Mouse (Mus musculus): ENCODE results near the gene Pde4d. TPM values are rescaled to one million over a fixed set of nuclear protein-coding genes. Genes with fewer than 3 reads are reported as not detected.

Pde4d gene
- total and polyA plus RNA-seq, 3 experiments: 18.5 to 18.8 TPM; not detected in 1

DNA sequence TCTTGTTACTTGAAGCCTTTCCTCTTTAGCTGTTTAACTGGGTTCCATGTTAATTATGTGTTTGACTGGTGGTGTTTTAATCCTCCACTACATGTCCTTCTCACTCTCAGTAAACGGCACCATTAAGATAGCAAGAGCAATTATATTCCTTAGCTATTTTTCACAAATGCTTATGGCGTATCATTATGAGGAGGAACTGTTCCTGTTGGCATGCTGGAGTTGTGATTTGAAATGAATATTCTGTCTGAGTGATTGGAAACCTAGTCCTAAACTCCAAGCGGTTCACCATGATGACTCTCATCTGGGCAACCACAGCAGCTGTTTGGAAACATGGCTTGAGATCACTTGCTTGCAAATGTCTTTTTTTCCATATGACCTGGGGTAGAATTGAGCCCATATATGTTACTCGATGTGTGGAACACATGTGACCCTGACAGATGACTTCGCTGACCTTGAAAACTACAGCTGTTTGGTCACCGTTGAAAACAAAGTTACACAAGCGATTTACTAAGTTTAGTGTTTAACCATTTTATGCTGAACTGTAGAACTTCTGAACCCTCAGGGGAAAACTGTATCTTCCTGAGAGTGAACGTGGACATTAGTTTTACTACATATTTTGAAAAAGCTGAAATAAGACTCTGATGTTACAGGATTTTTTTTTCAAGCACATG is 1340.4 kb downstream of the Pde4d start:
- Histone ChIP-seq H3K79me2 (ENCODE audit: control insufficient read depth, insufficient read depth, low read length, poor library complexity) (no peaks in the 10 kb centered on the region), H3K4me3 (ENCODE audit: control insufficient read depth in 1 of 2, insufficient read depth in 1 of 2, low read depth in 2 of 2, low read length in 2 of 2) (no peak overlapping the region), H3K9me3 (replicated peaks; ENCODE audit: insufficient read depth, low read length) (no peaks in the 10 kb centered on the region), H3K27me3 (ENCODE audit: control insufficient read depth in 1 of 2, insufficient read depth in 2 of 2, low read length in 2 of 2) (no peaks in the 10 kb centered on the region), H3K4me1 (ENCODE audit: control insufficient read depth in 1 of 2, insufficient read depth in 2 of 2, low read length in 2 of 2) (no peaks in the 10 kb centered on the region), H3K36me3 (ENCODE audit: control insufficient read depth in 1 of 2, insufficient read depth in 2 of 2, low read length in 2 of 2) (peaks cover 0 to 6% of the 10 kb centered on the region in 2 experiments; a peak in 2 of 4 replicates), H3K9ac (ENCODE audit: control insufficient read depth, low read depth, low read length, poor library complexity, severe bottlenecking) (no peak overlapping the region), H3K27ac (ENCODE audit: control insufficient read depth, low read depth, low read length) (no peak overlapping the region)
- TF ChIP-seq CTCF (IDR thresholded peaks at IDR 0.05 in 2 of 3, conservative IDR thresholded peaks at IDR 0.05 in 1 of 3; ENCODE audit: control insufficient read depth in 1 of 3, insufficient read depth in 1 of 3, low read depth in 2 of 3, low read length in 3 of 3, poor library complexity in 1 of 3, severe bottlenecking in 1 of 3) (no peak), TAL1 (IDR thresholded peaks at IDR 0.05; ENCODE audit: low read length) (no peak), SMC3 (IDR thresholded peaks at IDR 0.05; ENCODE audit: low read depth, low read length) (no peak), EP300 (IDR thresholded peaks at IDR 0.05; ENCODE audit: low read depth in 1 of 2, low read length in 2 of 2) (no peak), MEF2A (IDR thresholded peaks at IDR 0.05; ENCODE audit: extremely low read depth, insufficient replicate concordance, low read depth, low read length, poor library complexity, severe bottlenecking) (no peak), ZKSCAN1 (IDR thresholded peaks at IDR 0.05; ENCODE audit: low read depth, low read length) (no peak), RAD21 (IDR thresholded peaks at IDR 0.05; ENCODE audit: low read depth, low read length) (no peak), JUND (IDR thresholded peaks at IDR 0.05; ENCODE audit: low read depth, low read length) (no peak), POLR2A (IDR thresholded peaks at IDR 0.05; ENCODE audit: control insufficient read depth in 1 of 2, insufficient read depth in 1 of 2, low read depth in 1 of 2, low read length in 2 of 2, poor library complexity in 1 of 2) (no peak), TCF12 (IDR thresholded peaks at IDR 0.05; ENCODE audit: low read depth, low read length) (no peak), MXI1 (IDR thresholded peaks at IDR 0.05; ENCODE audit: low read depth, low read length) (no peak), TBP (IDR thresholded peaks at IDR 0.05; ENCODE audit: low read depth, low read length) (no peak)
- DNase-seq (ENCODE audit: low read depth, low spot score): no peak

GRCm38 (mm10) chr13:109793918-109794317 is 1344.2 kb downstream of the Pde4d start:
- H3K27ac ChIP-seq (ENCODE audit: control insufficient read depth, low read depth, low read length): no peak overlapping the region
- no peaks in the 10 kb centered on the region for H3K9me3 ChIP-seq (replicated peaks; ENCODE audit: insufficient read depth, low read length)
- H3K4me3 ChIP-seq (ENCODE audit: control insufficient read depth in 1 of 2, insufficient read depth in 1 of 2, low read depth in 2 of 2, low read length in 2 of 2): no peak overlapping the region
- no peak for DNase-seq (ENCODE audit: low read depth, low spot score)
- no peaks in the 10 kb centered on the region for H3K4me1 ChIP-seq (ENCODE audit: control insufficient read depth in 1 of 2, insufficient read depth in 2 of 2, low read length in 2 of 2)
- peaks cover 0 to 6% of the 10 kb centered on the region in 2 experiments; a peak in 2 of 4 replicates for H3K36me3 ChIP-seq (ENCODE audit: control insufficient read depth in 1 of 2, insufficient read depth in 2 of 2, low read length in 2 of 2)
- H3K79me2 ChIP-seq (ENCODE audit: control insufficient read depth, insufficient read depth, low read length, poor library complexity): no peaks in the 10 kb centered on the region
- no peaks in the 10 kb centered on the region for H3K27me3 ChIP-seq (ENCODE audit: control insufficient read depth in 1 of 2, insufficient read depth in 2 of 2, low read length in 2 of 2)
- TF ChIP-seq POLR2A (IDR thresholded peaks at IDR 0.05; ENCODE audit: control insufficient read depth in 1 of 2, insufficient read depth in 1 of 2, low read depth in 1 of 2, low read length in 2 of 2, poor library complexity in 1 of 2) (no peak), POLR2AphosphoS2 (IDR thresholded peaks at IDR 0.05; ENCODE audit: low read length) (no peak), MAFK (IDR thresholded peaks at IDR 0.05; ENCODE audit: borderline replicate concordance, low read depth, low read length) (no peak), EP300 (IDR thresholded peaks at IDR 0.05; ENCODE audit: low read depth in 1 of 2, low read length in 2 of 2) (no peak), MYC (IDR thresholded peaks at IDR 0.05; ENCODE audit: low read depth, low read length) (no peak), CHD1 (IDR thresholded peaks at IDR 0.05; ENCODE audit: low read depth, low read length) (no peak), SMC3 (IDR thresholded peaks at IDR 0.05; ENCODE audit: low read depth, low read length) (no peak), POLR2AphosphoS5 (IDR thresholded peaks at IDR 0.05; ENCODE audit: borderline replicate concordance, low read depth, low read length) (no peak)
- H3K9ac ChIP-seq (ENCODE audit: control insufficient read depth, low read depth, low read length, poor library complexity, severe bottlenecking): no peak overlapping the region

Measured in MEL (cell line).